Mouse (Mus musculus) gastrocnemius, adult 18-20 months (tissue): Measurements from ENCODE around the gene Cacna2d1. TPM values are rescaled to one million over a fixed set of nuclear protein-coding genes. Genes with fewer than 3 reads are reported as not detected.

ENCODE experiments used
- DNase-seq: peaks from one replicate; pipeline ENCODE4 v3.0.0; 2021; ENCODE audit warnings: low spot score
- total RNA-seq, 2 experiments: library from RNA; stranded (reverse); gene quantifications; 2 replicates each; pipeline ENCODE4 v1.2.3; 2021

The Cacna2d1 gene
- total RNA-seq, 2 experiments from 2014 or later: 235 to 243 TPM

GRCm38 (mm10) chr5:16047452-16048191, 113.1 kb downstream of the Cacna2d1 start:
- peak; percentile 30 for DNase-seq

- no peak for DNase-seq
Observed at GRCm38 (mm10) chr5:16056795-16057194, 122.3 kb downstream of the Cacna2d1 start.

- DNase-seq: no peak
Observed at GRCm38 (mm10) chr5:16062773-16063172, 128.3 kb downstream of the Cacna2d1 start.

GRCm38 (mm10) chr5:16063273-16063672, 128.8 kb downstream of the Cacna2d1 start:
- no peak for DNase-seq

- DNase-seq: no peak
Observed at GRCm38 (mm10) chr5:16063949-16064348, 129.5 kb downstream of the Cacna2d1 start.

- DNase-seq: no peak
Observed at GRCm38 (mm10) chr5:16065816-16066215, 131.3 kb downstream of the Cacna2d1 start.

- DNase-seq: no peak
Observed at GRCm38 (mm10) chr5:16082253-16082652, 147.8 kb downstream of the Cacna2d1 start.

GRCm38 (mm10) chr5:16086979-16087902, 152.8 kb downstream of the Cacna2d1 start:
- DNase-seq: no peak

- no peak for DNase-seq
Observed at GRCm38 (mm10) chr5:16087995-16088394, 153.5 kb downstream of the Cacna2d1 start.

- peak; percentile 14 for DNase-seq
Observed at GRCm38 (mm10) chr5:16092540-16092939, 158.0 kb downstream of the Cacna2d1 start.

- DNase-seq: peak; percentile 34
Observed at GRCm38 (mm10) chr5:16093071-16093693, 158.7 kb downstream of the Cacna2d1 start.

- no peak for DNase-seq
Observed at GRCm38 (mm10) chr5:16095345-16095744, 160.9 kb downstream of the Cacna2d1 start.

- no peak for DNase-seq
Observed at GRCm38 (mm10) chr5:16098766-16099165, 164.3 kb downstream of the Cacna2d1 start.

GRCm38 (mm10) chr5:16101820-16102219, 167.3 kb downstream of the Cacna2d1 start:
- no peak for DNase-seq

- DNase-seq: no peak
Observed at GRCm38 (mm10) chr5:16105701-16106100, 171.2 kb downstream of the Cacna2d1 start.

GRCm38 (mm10) chr5:16110643-16111042, 176.2 kb downstream of the Cacna2d1 start:
- DNase-seq: no peak

- no peak for DNase-seq
Observed at GRCm38 (mm10) chr5:16113879-16114278, 179.4 kb downstream of the Cacna2d1 start.

- no peak for DNase-seq
Observed at GRCm38 (mm10) chr5:16121334-16121733, 186.8 kb downstream of the Cacna2d1 start.

GRCm38 (mm10) chr5:16122110-16122509, 187.6 kb downstream of the Cacna2d1 start:
- no peak for DNase-seq

- DNase-seq: no peak
Observed at GRCm38 (mm10) chr5:16134286-16135094, 200.0 kb downstream of the Cacna2d1 start.

GRCm38 (mm10) chr5:16135986-16136385, 201.5 kb downstream of the Cacna2d1 start:
- DNase-seq: no peak
